Mouse (Mus musculus) neutrophil, adult 83 days (primary cell): Measurements from ENCODE around the gene Tgfa. TPM values are rescaled to one million over a fixed set of nuclear protein-coding genes. Genes with fewer than 3 reads are reported as not detected.

ENCODE experiments used
- total RNA-seq, 2 experiments: library from RNA; stranded (reverse); gene quantifications; one replicate each; pipeline ENCODE4 v1.2.4; 2023

Tgfa gene
- total RNA-seq = not detected

GRCm38 (mm10) chr6:86194941-86195932 is at the start of gene Tgfa:
Tgfa (plus strand) TSS chr6:86195223.

Other genes with a start within 250 kb of the Tgfa start
- 100 to 1,000 TPM; 103 to 125 TPM for gene Dusp11, start 233.6 kb upstream of the Tgfa start, total RNA-seq
- gene Figla, start 179.1 kb upstream of the Tgfa start, total RNA-seq = not detected
- gene Add2, start 166.5 kb upstream of the Tgfa start, total RNA-seq = 10 to 100 TPM; 17.5 to 23.9 TPM
- 1 to 10 TPM; 3.4 to 4.4 TPM for gene Fam136a, start 170.4 kb downstream of the Tgfa start, total RNA-seq
- 100 to 1,000 TPM; 111 to 125 TPM for gene Snrpg, start 176.1 kb downstream of the Tgfa start, total RNA-seq
- 10 to 100 TPM; 49.8 to 51.3 TPM for gene Pcyox1, start 201.9 kb downstream of the Tgfa start, total RNA-seq
- gene Tia1, start 209.0 kb downstream of the Tgfa start, total RNA-seq = 10 to 100 TPM; 42.8 to 44.3 TPM
- 1 to 10 TPM in 1 of 2 experiments, not detected in 1; 2.2 TPM for gene Gm44790, start 231.4 kb downstream of the Tgfa start, total RNA-seq
- gene C87436, start 243.2 kb downstream of the Tgfa start, total RNA-seq = 10 to 100 TPM; 16.7 to 20.5 TPM